In the genomic region with DNA sequence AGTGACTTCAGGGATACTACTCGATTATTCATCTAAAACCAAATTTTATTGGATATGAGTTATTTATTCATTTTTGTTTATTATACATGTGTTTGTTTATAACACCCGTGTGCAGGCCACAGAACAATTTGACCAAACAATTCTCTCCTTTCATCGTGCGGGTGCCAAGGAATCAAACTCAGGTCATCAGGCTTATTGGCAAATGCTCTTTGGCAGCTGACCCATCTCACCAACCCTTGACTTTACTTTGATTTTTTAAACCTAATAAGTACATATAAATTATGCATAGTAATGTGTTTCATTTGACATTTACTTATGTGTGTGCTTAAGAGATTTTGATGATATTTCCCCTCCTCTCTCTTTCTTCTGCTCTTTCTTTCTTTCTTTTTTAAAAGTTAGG, we compare ENCODE assay signal across 30 mouse cellular contexts.
"Had no signal": no experiment of that assay in that cellular context is flagged by ENCODE, and none has a peak within 500 bp of the region (broad histone marks: within the 10 kb centered on the region; RNA-seq: fewer than 3 reads in every experiment).

No protein-coding gene starts in this region.

- H3K27me3 ChIP-seq: limb, embryonic 12.5 days; limb, embryonic 13.5 days; limb, embryonic 15.5 days; liver, embryonic 12.5 days; liver, embryonic 13.5 days; liver, embryonic 15.5 days; lung, embryonic 15.5 days; midbrain, embryonic 12.5 days; midbrain, embryonic 13.5 days; midbrain, embryonic 15.5 days; neural tube, embryonic 12.5 days; neural tube, embryonic 13.5 days had no signal

- H3K4me1 ChIP-seq: limb, embryonic 10.5 days; limb, embryonic 12.5 days; limb, embryonic 13.5 days; limb, embryonic 15.5 days; liver, embryonic 12.5 days; liver, embryonic 13.5 days; liver, embryonic 15.5 days; lung, embryonic 15.5 days; midbrain, embryonic 12.5 days; midbrain, embryonic 13.5 days; midbrain, embryonic 15.5 days; neural tube, embryonic 12.5 days; neural tube, embryonic 13.5 days had no signal

- H3K9me3 ChIP-seq: limb, embryonic 10.5 days; limb, embryonic 12.5 days; limb, embryonic 13.5 days; limb, embryonic 15.5 days; liver, embryonic 12.5 days; liver, embryonic 13.5 days; liver, embryonic 15.5 days; lung, embryonic 15.5 days; megakaryocyte, embryonic 14.5 days; midbrain, embryonic 12.5 days; midbrain, embryonic 13.5 days; midbrain, embryonic 15.5 days; neural tube, embryonic 12.5 days; neural tube, embryonic 13.5 days had no signal

- H3K27ac ChIP-seq: left cerebral cortex, adult 2 months; limb, embryonic 10.5 days; limb, embryonic 12.5 days; limb, embryonic 13.5 days; limb, embryonic 15.5 days; liver, embryonic 12.5 days; liver, embryonic 13.5 days; liver, embryonic 14.5 days; liver, embryonic 15.5 days; lung, embryonic 15.5 days; macrophage; midbrain, embryonic 12.5 days; midbrain, embryonic 13.5 days; midbrain, embryonic 15.5 days; neural tube, embryonic 12.5 days; neural tube, embryonic 13.5 days had no signal

- H3K36me3 ChIP-seq: limb, embryonic 10.5 days; limb, embryonic 12.5 days; limb, embryonic 13.5 days; limb, embryonic 15.5 days; liver, embryonic 12.5 days; liver, embryonic 13.5 days; liver, embryonic 15.5 days; lung, embryonic 15.5 days; midbrain, embryonic 12.5 days; midbrain, embryonic 13.5 days; midbrain, embryonic 15.5 days; neural tube, embryonic 12.5 days; neural tube, embryonic 13.5 days had no signal

- H3K4me3 ChIP-seq: left cerebral cortex, adult 2 months; limb, embryonic 10.5 days; limb, embryonic 12.5 days; limb, embryonic 13.5 days; limb, embryonic 15.5 days; liver, embryonic 12.5 days; liver, embryonic 13.5 days; liver, embryonic 15.5 days; lung, embryonic 15.5 days; megakaryocyte, embryonic 14.5 days; midbrain, embryonic 12.5 days; midbrain, embryonic 13.5 days; midbrain, embryonic 15.5 days; neural tube, embryonic 12.5 days; neural tube, embryonic 13.5 days had no signal

- DNase-seq: left cerebral cortex, postnatal 4 days; liver; liver, embryonic 13.5 days; liver, postnatal 0 days; lung, adult 18-20 months; lung, adult 2 months; lung, embryonic 14.5 days; lung, postnatal 10 days; lung, postnatal 14 days; lung, postnatal 36 days; lung, postnatal 4 days; midbrain, embryonic 14.5 days had no signal

- ATAC-seq: liver, embryonic 12.5 days; liver, postnatal 0 days; lung, postnatal 0 days; midbrain, embryonic 13.5 days; midbrain, embryonic 15.5 days; midbrain, embryonic 16.5 days had no signal

- H3K9ac ChIP-seq: limb, embryonic 12.5 days; limb, embryonic 13.5 days; limb, embryonic 15.5 days; liver, embryonic 12.5 days; liver, embryonic 13.5 days; liver, embryonic 14.5 days; liver, embryonic 15.5 days; liver, postnatal 0 days; lung, embryonic 14.5 days; lung, embryonic 15.5 days; midbrain, embryonic 12.5 days; midbrain, embryonic 13.5 days; midbrain, embryonic 15.5 days; neural tube, embryonic 12.5 days; neural tube, embryonic 13.5 days had no signal

- H3K4me2 ChIP-seq: limb, embryonic 12.5 days; limb, embryonic 13.5 days; limb, embryonic 15.5 days; liver, embryonic 12.5 days; liver, embryonic 13.5 days; liver, embryonic 15.5 days; lung, embryonic 14.5 days; lung, embryonic 15.5 days; midbrain, embryonic 12.5 days; midbrain, embryonic 13.5 days; midbrain, embryonic 15.5 days; neural tube, embryonic 12.5 days; neural tube, embryonic 13.5 days had no signal
